Mouse (Mus musculus) bone marrow macrophage, adult 2 months (primary cell): ENCODE data around the gene Sugct.

ENCODE experiments used
- CTCF ChIP-seq: IDR thresholded peaks from 2 replicates; pipeline ENCODE4 v1.5.1; 2012; ENCODE audit warnings: low read depth, mild to moderate bottlenecking, low read length, moderate library complexity
- POLR2A ChIP-seq: IDR thresholded peaks from 2 replicates; pipeline ENCODE4 v1.6.1; 2012; ENCODE audit warnings: mild to moderate bottlenecking, low read depth, low read length, borderline replicate concordance

DNA sequence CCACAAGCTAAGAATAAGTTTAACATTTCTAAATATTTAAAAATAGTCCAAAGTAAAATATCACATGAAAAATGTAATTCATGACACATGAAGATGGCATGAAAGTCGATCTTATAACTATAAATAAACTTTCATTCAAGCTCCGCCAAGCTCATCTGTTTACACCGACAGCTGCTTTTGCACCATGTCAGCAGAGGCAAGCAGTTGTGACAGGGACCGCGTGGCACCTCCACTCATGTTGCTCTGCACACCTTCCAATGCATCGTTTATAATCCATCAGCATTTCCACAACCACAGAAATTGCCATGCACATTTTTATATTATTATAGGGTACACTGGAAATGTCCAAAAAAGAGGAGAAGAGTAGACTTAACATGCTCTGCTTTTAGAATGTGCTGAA is 273.5 kb downstream of the Sugct start:
- TF ChIP-seq CTCF: no peak
- no peak for TF ChIP-seq POLR2A
